Mouse (Mus musculus) myocyte (in vitro differentiated cells): Measurements from ENCODE around the gene Crip1.

Experiments used
- CEBPB ChIP-seq: IDR thresholded peaks from 2 replicates; pipeline ENCODE4 v1.6.1; 2011; ENCODE audit warnings: mild to moderate bottlenecking, moderate library complexity; ENCODE audit not compliant: poor library complexity, insufficient read depth, severe bottlenecking
- E2F4 ChIP-seq: IDR thresholded peaks from one replicate; pipeline ENCODE4 v1.6.1; 2011; ENCODE audit warnings: mild to moderate bottlenecking, control low read depth, moderate library complexity; ENCODE audit not compliant: insufficient read depth
- MAX ChIP-seq: IDR thresholded peaks from one replicate; pipeline ENCODE4 v1.6.1; 2011; ENCODE audit warnings: low read depth, mild to moderate bottlenecking, control low read depth
- MYOD1 ChIP-seq, 3 experiments: IDR thresholded peaks; one replicate each; pipeline ENCODE4 v1.6.1; 2011; ENCODE audit warnings: control low read depth in 2 of 3, low read depth in 2 of 3, mild to moderate bottlenecking in 2 of 3, moderate library complexity in 1 of 3; ENCODE audit not compliant: insufficient read length in 2 of 3, control insufficient read depth in 1 of 3
- MYOG ChIP-seq, 3 experiments: IDR thresholded peaks; one replicate each; pipeline ENCODE4 v1.6.1; 2011; ENCODE audit warnings: control low read depth in 2 of 3, low read depth in 2 of 3, mild to moderate bottlenecking in 2 of 3; ENCODE audit not compliant: insufficient read length in 2 of 3, control insufficient read depth in 1 of 3, insufficient read depth in 1 of 3
- POLR2A ChIP-seq: IDR thresholded peaks from one replicate; pipeline ENCODE4 v1.6.1; 2011; ENCODE audit warnings: low read depth, mild to moderate bottlenecking, control low read depth, moderate library complexity; ENCODE audit not compliant: insufficient read length
- POLR2AphosphoS2 ChIP-seq: IDR thresholded peaks from one replicate; pipeline ENCODE4 v1.6.1; 2011; ENCODE audit warnings: low read depth, control low read depth; ENCODE audit not compliant: insufficient read length
- REST ChIP-seq: IDR thresholded peaks from one replicate; pipeline ENCODE4 v1.6.1; 2011; ENCODE audit warnings: mild to moderate bottlenecking, control low read depth, moderate library complexity; ENCODE audit not compliant: insufficient read depth, insufficient read length
- SRF ChIP-seq: IDR thresholded peaks from one replicate; pipeline ENCODE4 v1.6.1; 2011; ENCODE audit warnings: low read depth; ENCODE audit not compliant: control insufficient read depth, insufficient read length
- TCF12 ChIP-seq: IDR thresholded peaks from one replicate; pipeline ENCODE4 v1.6.1; 2011; ENCODE audit warnings: mild to moderate bottlenecking, control low read depth; ENCODE audit not compliant: poor library complexity, insufficient read depth, severe bottlenecking
- TCF3 ChIP-seq: IDR thresholded peaks from one replicate; pipeline ENCODE4 v1.6.1; 2011; ENCODE audit warnings: low read depth, control low read depth; ENCODE audit not compliant: insufficient read length
- USF1 ChIP-seq: IDR thresholded peaks from one replicate; pipeline ENCODE4 v1.6.1; 2011; ENCODE audit warnings: low read depth, mild to moderate bottlenecking, control low read depth, moderate library complexity

DNA sequence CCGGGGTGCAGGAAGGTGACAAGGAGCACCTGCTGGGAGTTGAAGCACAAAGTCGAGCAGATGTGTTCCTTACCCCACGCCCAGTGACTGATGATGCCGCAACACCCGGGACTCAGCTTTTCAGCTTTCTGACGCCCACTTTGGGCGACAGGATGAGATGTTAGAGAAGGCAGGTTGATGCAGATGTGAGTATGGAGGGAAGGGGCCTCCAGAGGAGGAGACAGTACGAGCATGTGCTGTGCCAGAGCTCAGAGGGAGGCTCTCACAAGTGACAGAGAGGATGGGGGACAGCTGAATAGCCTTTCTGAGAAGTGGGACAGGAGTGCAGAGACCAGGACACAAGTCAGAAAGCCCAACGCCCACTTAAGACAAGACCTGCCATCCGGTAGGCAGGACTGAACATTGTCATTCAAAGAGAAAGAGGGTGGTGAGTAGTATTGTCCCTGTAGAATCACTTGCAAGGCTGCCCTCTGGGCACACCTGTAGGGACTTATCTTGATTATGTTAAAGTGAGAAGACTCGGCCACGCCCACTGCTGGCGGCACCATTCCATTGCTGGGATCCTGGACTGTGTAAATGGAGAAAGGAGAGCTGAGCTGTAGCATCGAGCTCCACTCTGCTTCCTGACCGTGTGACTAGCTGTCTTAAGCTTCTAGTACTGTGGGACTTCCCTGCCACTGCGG, 31.1 kb upstream of the Crip1 start:
- TF ChIP-seq USF1 = no peak
- TF ChIP-seq E2F4 = no peak
- TF ChIP-seq CEBPB = no peak
- no peak for TF ChIP-seq POLR2A
- no peak for TF ChIP-seq POLR2AphosphoS2
- TF ChIP-seq MYOG (IDR thresholded peaks at IDR 0.05; ENCODE audit: control insufficient read depth in 1 of 3, insufficient read depth in 1 of 3, insufficient read length in 2 of 3, low read depth in 2 of 3) = no peak
- no peak for TF ChIP-seq SRF
- no peak for TF ChIP-seq MAX
- TF ChIP-seq TCF12 = no peak
- no peak for TF ChIP-seq MYOD1 (IDR thresholded peaks at IDR 0.05; ENCODE audit: control insufficient read depth in 1 of 3, insufficient read length in 2 of 3, low read depth in 2 of 3)
- TF ChIP-seq REST = no peak
- no peak for TF ChIP-seq TCF3
